In genomic region chr2:180473080-180473440, GRCm38 (mm10) we compare ENCODE assay signal across 8 mouse cellular contexts. TPM values are rescaled to one million over a fixed set of nuclear protein-coding genes. Genes with fewer than 3 reads are reported as not detected.
A peak's percentile ranks its signal among the peaks of the same experiment; 100 is the strongest.
DNase-seq lines count a peak whose midpoint lies in the region; ATAC-seq and TF ChIP-seq lines count a peak whose summit lies in the region.

No protein-coding gene starts in this region.

- no peak overlapping the region for H3K27ac ChIP-seq in liver, postnatal 0 days (ENCODE audit: low read depth)

- peak; percentile 63; the same call in 1 of the 2 replicates for ATAC-seq in liver, postnatal 0 days
- ATAC-seq in erythroid progenitor cell, adult 5-6 weeks (replicated peaks; ENCODE audit: low FRiP score, poor library complexity, severe bottlenecking), result no peak

- 50% methylated on average over 7 of the region's 7 CpGs for WGBS in liver, postnatal 0 days (ENCODE audit: insufficient replicate concordance)

- H3K4me1 ChIP-seq in E14TG2a.4 (replicated peaks; ENCODE audit: low read depth, low read length), result peaks cover 20% of the 10 kb centered on the region
- H3K4me1 ChIP-seq in liver, postnatal 0 days (ENCODE audit: insufficient read depth), result no peaks in the 10 kb centered on the region

- intact Hi-C loops in heart, postnatal 10 days (cut with DNase I), result loop anchor here (1.0 to 5.0 kb wide), 3 partner anchors 105 to 306 kb away; no protein-coding TSS in a partner anchor

- peak; percentile 30 for DNase-seq in 3134 (ENCODE audit: extremely low read depth, insufficient read length, low spot score)
- DNase-seq in embryo, embryonic 9.5 days (ENCODE audit: extremely low spot score), result peak; percentile 71
- DNase-seq in heart, postnatal 10 days, result peak; percentile 69 to 72
- peak; percentile 83 for DNase-seq in layer of hippocampus, adult 11-12 months (ENCODE audit: low spot score)
- DNase-seq in liver, postnatal 0 days, result peak; percentile 24
- peak; percentile 84 for DNase-seq in retina, postnatal 1 day

- TF ChIP-seq EP300 in liver, postnatal 0 days (IDR thresholded peaks at IDR 0.05; ENCODE audit: low read depth), result no peak

- peaks cover 43% of the 10 kb centered on the region for H3K36me3 ChIP-seq in E14TG2a.4 (ENCODE audit: insufficient read depth, low read length)
- H3K36me3 ChIP-seq in liver, postnatal 0 days (replicated peaks; ENCODE audit: insufficient read depth, low read length), result no peaks in the 10 kb centered on the region

- no peaks in the 10 kb centered on the region for H3K9me3 ChIP-seq in E14TG2a.4 (ENCODE audit: low read length)
- H3K9me3 ChIP-seq in liver, postnatal 0 days (ENCODE audit: low read length), result no peaks in the 10 kb centered on the region

- peaks cover 13% of the 10 kb centered on the region; the same call in 1 of the 2 replicates for H3K27me3 ChIP-seq in E14TG2a.4 (ENCODE audit: insufficient read depth, low read length)
- H3K27me3 ChIP-seq in liver, postnatal 0 days (ENCODE audit: insufficient read depth, low read length), result 0 out of 2 replicates have a peak, but pooled peaks cover 8% of the 10 kb centered on the region

- 0 out of 2 replicates have a peak overlapping the region, but pooled peaks have one; percentile 63 for H3K4me3 ChIP-seq in E14TG2a.4 (replicated peaks; ENCODE audit: low read length)
- H3K4me3 ChIP-seq in liver, postnatal 0 days (ENCODE audit: low read depth, low read length), result no peak overlapping the region

- no peak overlapping the region for H3K4me2 ChIP-seq in liver, postnatal 0 days (ENCODE audit: low read depth, low read length)

- peak; percentile 14; the same call in 1 of the 2 replicates for TF ChIP-seq CTCF in E14TG2a.4 (conservative IDR thresholded peaks at IDR 0.05; ENCODE audit: low read length)
- TF ChIP-seq CTCF in liver, postnatal 0 days (IDR thresholded peaks at IDR 0.05; ENCODE audit: low read depth), result peak; percentile 61

- no peak overlapping the region for H3K9ac ChIP-seq in liver, postnatal 0 days (replicated peaks)

RNA-seq across cellular contexts. Expression of gene Slco4a1, which starts 17.0 kb away (rescaled TPM):
- total RNA-seq in heart, postnatal 10 days (2021), result 1 to 10 TPM in 1 of 2 experiments, under 1 TPM in 1; 0.15 to 1.2 TPM
- 0.86 and 0.91 TPM in 2 replicates for polyA plus RNA-seq in liver, postnatal 0 days (2015; fragmentation: Nextera tagmentation; extraction: Ambion mirVana)
- total RNA-seq in erythroid progenitor cell, adult 5-6 weeks (2015; ENCODE audit: low replicate concordance), result 5.9 and 8.3 TPM in 2 replicates
- 1.5 TPM in 1 of 2 replicates, not detected in the other for total RNA-seq in erythroid progenitor cell, adult 5-6 weeks (2017; ENCODE audit: low replicate concordance)

RNA-seq across cellular contexts. Expression of gene Ntsr1, which starts 26.7 kb away (rescaled TPM):
- under 1 TPM; 0.12 TPM for total RNA-seq in heart, postnatal 10 days (2021)
- polyA plus RNA-seq in liver, postnatal 0 days (2015; fragmentation: Nextera tagmentation; extraction: Ambion mirVana), result not detected in 2 replicates
- not detected in 2 replicates for total RNA-seq in erythroid progenitor cell, adult 5-6 weeks (2015; ENCODE audit: low replicate concordance)
- not detected in 2 replicates for total RNA-seq in erythroid progenitor cell, adult 5-6 weeks (2017; ENCODE audit: low replicate concordance)

Comparison
In these comparisons a context has a peak if more than half of its experiments do, and no peak if none do; other contexts are left out.
1. DNase-seq: peak in every context shown above with its lines; median percentile 84 in retina, postnatal 1 day; 83 in layer of hippocampus, adult 11-12 months; 71 in embryo, embryonic 9.5 days; 70 in heart, postnatal 10 days; 30 in 3134; 24 in liver, postnatal 0 days.